Mouse (Mus musculus) heart, embryonic 10.5 days (tissue): ENCODE data around the gene Olfr1097. TPM values are rescaled to one million over a fixed set of nuclear protein-coding genes. Genes with fewer than 3 reads are reported as not detected.

Source experiments
- DNase-seq: peaks from one replicate; pipeline ENCODE4 v3.0.0-alpha.2; 2017; ENCODE audit warnings: low spot score
- H3K27ac ChIP-seq: fragments of 300-500 bp; sonication (generic); 2 replicates; pipeline ENCODE4 v1.5.1; 2016; ENCODE audit warnings: mild to moderate bottlenecking
- H3K27me3 ChIP-seq: fragments of 300-500 bp; sonication (generic); 2 replicates; pipeline ENCODE4 v1.6.1; 2016; ENCODE audit warnings: mild to moderate bottlenecking; ENCODE audit not compliant: poor library complexity, insufficient read depth, severe bottlenecking
- H3K36me3 ChIP-seq: fragments of 300-500 bp; sonication (generic); 2 replicates; pipeline ENCODE4 v1.6.1; 2016; ENCODE audit warnings: mild to moderate bottlenecking, moderate library complexity
- H3K4me1 ChIP-seq: fragments of 300-500 bp; sonication (generic); 2 replicates; pipeline ENCODE4 v1.6.1; 2016; ENCODE audit warnings: mild to moderate bottlenecking
- H3K4me3 ChIP-seq: fragments of 300-500 bp; sonication (generic); 2 replicates; pipeline ENCODE4 v1.5.1; 2016; ENCODE audit warnings: mild to moderate bottlenecking, moderate library complexity
- H3K9me3 ChIP-seq: fragments of 300-500 bp; sonication (generic); 2 replicates; pipeline ENCODE4 v1.6.1; 2016; ENCODE audit warnings: mild to moderate bottlenecking, moderate library complexity
- WGBS: fragments of 180-500 bp; shearing (Covaris S2); methylation state at CpG from one replicate; pipeline ENCODE4 v1.1.7; 2016; 5-methylcytosine and 5-hydroxymethylcytosine counted together
- polyA plus RNA-seq: library from polyadenylated mRNA; unstranded; fragments of >200 nt; fragmentation: Nextera tagmentation; extraction: Ambion mirVana; gene quantifications from 2 replicates; pipeline ENCODE4 v1.2.1, GENCODE M21; 2016

The Olfr1097 gene
- not detected in 2 replicates for polyA plus RNA-seq

GRCm38 (mm10) chr2:86892116-86892515 lies at the start of gene Olfr1097:
Olfr1097 (minus strand) TSS chr2:86892216.
- H3K9me3 ChIP-seq: no peaks in the 10 kb centered on the region
- H3K36me3 ChIP-seq: no peaks in the 10 kb centered on the region
- WGBS: 80% methylated on average over 1 of the region's 1 CpGs
- no peak for DNase-seq
- no peaks in the 10 kb centered on the region for H3K27me3 ChIP-seq
- H3K4me1 ChIP-seq: no peaks in the 10 kb centered on the region
- H3K27ac ChIP-seq: no peak within 1 kb of the TSS
- no peak within 1 kb of the TSS for H3K4me3 ChIP-seq

- H3K27me3 ChIP-seq: no peaks in the 10 kb centered on the region
- H3K36me3 ChIP-seq: no peaks in the 10 kb centered on the region
- DNase-seq: no peak
- no peak overlapping the region for H3K27ac ChIP-seq
- H3K9me3 ChIP-seq: no peaks in the 10 kb centered on the region
- no peak overlapping the region for H3K4me3 ChIP-seq
- no peaks in the 10 kb centered on the region for H3K4me1 ChIP-seq
These were observed 34.5 kb upstream of the Olfr1097 start for GRCm38 (mm10) chr2:86926557-86926956.

GRCm38 (mm10) chr2:86924445-86924844 lies 32.4 kb upstream of the Olfr1097 start, which contains the start of gene Olfr1098:
Olfr1098 (minus strand) TSS chr2:86924545.
- H3K36me3 ChIP-seq: no peaks in the 10 kb centered on the region
- WGBS: 89% methylated on average over 1 of the region's 1 CpGs
- H3K27ac ChIP-seq: no peak within 1 kb of the TSS
- no peaks in the 10 kb centered on the region for H3K4me1 ChIP-seq
- H3K4me3 ChIP-seq: no peak within 1 kb of the TSS
- no peaks in the 10 kb centered on the region for H3K27me3 ChIP-seq
- DNase-seq: no peak
- H3K9me3 ChIP-seq: no peaks in the 10 kb centered on the region

GRCm38 (mm10) chr2:86905647-86906046 lies 13.6 kb upstream of the Olfr1097 start:
- no peak overlapping the region for H3K4me3 ChIP-seq
- no peaks in the 10 kb centered on the region for H3K9me3 ChIP-seq
- no peaks in the 10 kb centered on the region for H3K36me3 ChIP-seq
- no peaks in the 10 kb centered on the region for H3K27me3 ChIP-seq
- H3K4me1 ChIP-seq: no peaks in the 10 kb centered on the region
- 83% methylated on average over 2 of the region's 2 CpGs for WGBS
- no peak overlapping the region for H3K27ac ChIP-seq
- no peak for DNase-seq

- Histone ChIP-seq H3K4me3 (no peak within 1 kb of the TSS), H3K4me1 (no peaks in the 10 kb centered on the region), H3K27me3 (no peaks in the 10 kb centered on the region), H3K9me3 (no peaks in the 10 kb centered on the region), H3K27ac (no peak within 1 kb of the TSS), H3K36me3 (no peaks in the 10 kb centered on the region)
- no peak for DNase-seq
- WGBS: 77% methylated on average over 1 of the region's 1 CpGs
These were observed 17.3 kb downstream of the Olfr1097 start, which contains the start of gene Gm13723 for GRCm38 (mm10) chr2:86874702-86875101. Gm13723 (minus strand) TSS chr2:86874802.

- no peaks in the 10 kb centered on the region for H3K4me1 ChIP-seq
- H3K4me3 ChIP-seq: no peak within 1 kb of the TSS
- 81% methylated on average over 3 of the region's 3 CpGs for WGBS
- no peaks in the 10 kb centered on the region for H3K9me3 ChIP-seq
- no peaks in the 10 kb centered on the region for H3K27me3 ChIP-seq
- no peaks in the 10 kb centered on the region for H3K36me3 ChIP-seq
- no peak within 1 kb of the TSS for H3K27ac ChIP-seq
- DNase-seq: no peak
These were observed 40.4 kb downstream of the Olfr1097 start, which contains the start of gene Olfr1095 for GRCm38 (mm10) chr2:86851596-86851995. Olfr1095 (minus strand) TSS chr2:86851696.

Other genes with a start within 250 kb of the Olfr1097 start
- not detected in 2 replicates for gene Olfr1085, start 230.2 kb downstream of the Olfr1097 start, polyA plus RNA-seq
- gene Olfr1086, start 212.1 kb downstream of the Olfr1097 start, polyA plus RNA-seq: not detected in 2 replicates
- gene Olfr1087, start 193.8 kb downstream of the Olfr1097 start, polyA plus RNA-seq: not detected in 2 replicates
- gene Olfr1089, start 158.5 kb downstream of the Olfr1097 start, polyA plus RNA-seq: not detected in 2 replicates
- not detected in 2 replicates for gene Olfr1090, start 133.2 kb downstream of the Olfr1097 start, polyA plus RNA-seq
- gene Olfr1093, start 109.7 kb downstream of the Olfr1097 start, polyA plus RNA-seq: not detected in 2 replicates
- not detected in 2 replicates for gene Olfr141, start 82.2 kb downstream of the Olfr1097 start, polyA plus RNA-seq
- not detected in 2 replicates for gene Olfr1094, start 67.6 kb downstream of the Olfr1097 start, polyA plus RNA-seq
- gene Olfr1095, start 40.5 kb downstream of the Olfr1097 start, polyA plus RNA-seq: not detected in 2 replicates
- not detected in 2 replicates for gene Gm13723, start 17.4 kb downstream of the Olfr1097 start, polyA plus RNA-seq
- gene Olfr1098, start 32.3 kb upstream of the Olfr1097 start, polyA plus RNA-seq: not detected in 2 replicates
- not detected in 2 replicates for gene Olfr1099, start 68.5 kb upstream of the Olfr1097 start, polyA plus RNA-seq
- not detected in 2 replicates for gene Olfr1100, start 87.7 kb upstream of the Olfr1097 start, polyA plus RNA-seq
- not detected in 2 replicates for gene Olfr1101, start 99.0 kb upstream of the Olfr1097 start, polyA plus RNA-seq
- gene Olfr1102, start 106.2 kb upstream of the Olfr1097 start, polyA plus RNA-seq: not detected in 2 replicates
- not detected in 2 replicates for gene Olfr1104, start 134.9 kb upstream of the Olfr1097 start, polyA plus RNA-seq
- gene Olfr1105, start 144.3 kb upstream of the Olfr1097 start, polyA plus RNA-seq: not detected in 2 replicates
- gene Olfr1106, start 160.1 kb upstream of the Olfr1097 start, polyA plus RNA-seq: not detected in 2 replicates
- gene Olfr1107, start 183.6 kb upstream of the Olfr1097 start, polyA plus RNA-seq: not detected in 2 replicates
- not detected in 2 replicates for gene Olfr1109, start 203.8 kb upstream of the Olfr1097 start, polyA plus RNA-seq
- not detected in 2 replicates for gene Olfr259, start 222.4 kb upstream of the Olfr1097 start, polyA plus RNA-seq
- not detected in 2 replicates for gene Olfr1110, start 248.1 kb upstream of the Olfr1097 start, polyA plus RNA-seq